Mouse (Mus musculus): Measurements from ENCODE around the gene Akap8l. TPM values are rescaled to one million over a fixed set of nuclear protein-coding genes. Genes with fewer than 3 reads are reported as not detected.

The Akap8l gene
- polyA plus RNA-seq, 1 experiment = 189 TPM

DNA sequence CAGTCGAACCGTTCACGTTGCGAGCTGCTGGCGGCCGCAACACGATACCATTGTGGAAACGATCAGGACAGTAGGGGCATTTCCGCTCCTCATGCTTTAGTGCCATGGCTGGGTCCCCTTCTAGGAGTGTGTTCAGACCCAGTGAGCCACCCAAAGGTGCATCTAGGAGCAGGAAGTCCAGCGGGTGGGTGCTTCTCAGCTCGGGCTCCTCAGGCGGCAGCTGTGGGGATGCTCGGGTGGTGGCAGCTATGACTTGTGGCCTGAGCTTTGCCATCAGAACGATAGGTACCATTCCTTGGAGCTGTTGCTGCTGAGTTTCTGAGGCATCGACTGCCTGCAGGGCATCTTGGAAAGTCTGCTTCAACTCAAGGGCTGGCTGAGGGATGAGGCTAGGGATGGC lies 26.1 kb upstream of the Akap8l start:
- no peak for TF ChIP-seq CTCF (IDR thresholded peaks at IDR 0.05; ENCODE audit: borderline replicate concordance, extremely low read depth, insufficient read depth, insufficient read length)
- TF ChIP-seq POLR2A (IDR thresholded peaks at IDR 0.05; ENCODE audit: borderline replicate concordance, extremely low read depth, insufficient read depth, insufficient read length, poor library complexity, severe bottlenecking) = no peak
- DNase-seq (ENCODE audit: low read depth) = no peak

DNA sequence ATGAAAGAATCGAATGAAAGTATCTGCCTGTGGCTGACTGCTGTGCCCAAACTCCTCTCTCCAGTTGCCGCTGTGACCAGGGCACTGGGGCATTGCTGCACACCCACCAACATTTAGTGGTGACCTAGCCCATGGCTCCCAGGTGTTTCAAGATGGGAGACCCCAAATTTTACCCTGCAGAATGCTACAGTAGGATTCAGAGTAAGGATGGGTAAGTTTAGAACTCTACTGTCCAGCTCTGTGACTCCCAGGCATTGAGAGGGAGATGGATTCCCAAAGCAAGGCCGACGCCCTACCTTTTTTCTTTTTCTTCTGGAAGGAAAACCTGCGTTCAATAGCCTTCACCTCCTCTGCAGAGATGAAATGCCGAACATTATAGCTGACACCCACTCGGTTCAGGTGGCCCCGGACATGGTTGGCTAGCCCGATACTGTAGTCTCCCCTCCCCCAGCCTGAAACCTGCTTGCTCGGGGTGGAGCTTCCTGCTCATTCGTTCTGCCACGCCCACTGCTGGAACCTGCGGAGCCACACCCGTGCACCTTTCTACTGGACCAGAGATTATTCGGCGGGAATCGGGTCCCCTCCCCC lies 18.7 kb upstream of the Akap8l start:
- TF ChIP-seq CTCF (IDR thresholded peaks at IDR 0.05; ENCODE audit: borderline replicate concordance, extremely low read depth, insufficient read depth, insufficient read length) (no peak), POLR2A (IDR thresholded peaks at IDR 0.05; ENCODE audit: borderline replicate concordance, extremely low read depth, insufficient read depth, insufficient read length, poor library complexity, severe bottlenecking) (no peak)
- no peak for DNase-seq (ENCODE audit: low read depth)

- TF ChIP-seq CTCF (IDR thresholded peaks at IDR 0.05; ENCODE audit: borderline replicate concordance, extremely low read depth, insufficient read depth, insufficient read length) = no peak
- no peak for TF ChIP-seq POLR2A (IDR thresholded peaks at IDR 0.05; ENCODE audit: borderline replicate concordance, extremely low read depth, insufficient read depth, insufficient read length, poor library complexity, severe bottlenecking)
- DNase-seq (ENCODE audit: low read depth) = no peak
Observed at GRCm38 (mm10) chr17:32367706-32368105, 17.3 kb upstream of the Akap8l start.

DNA sequence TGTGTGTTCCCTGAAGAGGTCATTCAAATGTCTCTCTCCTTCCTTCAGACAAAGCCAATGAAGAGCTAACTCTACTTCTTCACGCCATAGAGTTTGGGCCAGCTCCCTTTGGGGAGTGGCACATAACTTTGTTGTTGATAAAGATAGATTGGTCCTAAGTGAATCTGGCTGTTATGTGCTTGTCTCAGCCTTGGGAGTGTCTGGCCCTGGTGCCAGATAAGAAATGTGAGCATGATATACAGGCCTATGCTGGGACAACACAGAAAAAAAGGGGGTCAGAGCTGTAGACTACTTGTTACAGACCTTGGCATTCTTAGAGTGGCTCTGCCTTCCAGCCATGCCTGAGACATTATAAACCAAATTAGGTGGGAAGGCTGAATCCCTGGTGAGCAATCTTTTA lies 14.9 kb upstream of the Akap8l start:
- no peak for TF ChIP-seq CTCF (IDR thresholded peaks at IDR 0.05; ENCODE audit: borderline replicate concordance, extremely low read depth, insufficient read depth, insufficient read length)
- no peak for TF ChIP-seq POLR2A (IDR thresholded peaks at IDR 0.05; ENCODE audit: borderline replicate concordance, extremely low read depth, insufficient read depth, insufficient read length, poor library complexity, severe bottlenecking)

GRCm38 (mm10) chr17:32364850-32365249 lies 14.4 kb upstream of the Akap8l start:
- DNase-seq (ENCODE audit: low read depth) = no peak
- TF ChIP-seq POLR2A (IDR thresholded peaks at IDR 0.05; ENCODE audit: borderline replicate concordance, extremely low read depth, insufficient read depth, insufficient read length, poor library complexity, severe bottlenecking) (no peak), CTCF (IDR thresholded peaks at IDR 0.05; ENCODE audit: borderline replicate concordance, extremely low read depth, insufficient read depth, insufficient read length) (no peak)

More for the DNA sequence above, 14.9 kb upstream of the Akap8l start:
- DNase-seq (ENCODE audit: low read depth) = no peak

GRCm38 (mm10) chr17:32364331-32364730 lies 13.9 kb upstream of the Akap8l start:
- TF ChIP-seq CTCF (IDR thresholded peaks at IDR 0.05; ENCODE audit: borderline replicate concordance, extremely low read depth, insufficient read depth, insufficient read length) (no peak), POLR2A (IDR thresholded peaks at IDR 0.05; ENCODE audit: borderline replicate concordance, extremely low read depth, insufficient read depth, insufficient read length, poor library complexity, severe bottlenecking) (peak; percentile 82)
- DNase-seq (ENCODE audit: low read depth) = peak; percentile 97

DNA sequence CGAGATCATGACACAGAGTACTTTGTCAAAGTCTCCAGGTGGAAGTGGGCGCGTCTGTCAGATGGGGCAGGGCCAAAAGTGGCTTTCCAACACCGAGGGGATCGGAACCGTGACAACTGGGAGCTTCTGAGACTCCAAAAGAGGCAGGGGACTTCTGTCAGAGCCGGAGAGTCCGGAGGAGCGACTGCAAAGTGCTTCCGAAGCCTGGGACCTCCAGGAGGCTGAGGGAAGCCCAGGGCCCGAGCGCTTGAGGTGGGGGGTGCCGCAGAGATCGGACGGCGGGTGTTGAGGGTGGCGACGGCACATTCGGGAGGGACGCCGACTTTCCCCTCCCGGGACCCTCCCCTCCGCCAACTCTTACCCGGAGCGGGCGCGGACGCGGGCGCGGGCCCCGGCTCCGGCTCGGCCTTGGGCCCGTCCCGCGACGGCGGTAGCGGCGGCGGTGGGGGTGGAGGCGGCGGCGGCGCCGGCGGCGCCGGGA lies 13.5 kb upstream of the Akap8l start:
- peak; percentile 26 for DNase-seq (ENCODE audit: low read depth)
- TF ChIP-seq POLR2A (IDR thresholded peaks at IDR 0.05; ENCODE audit: borderline replicate concordance, extremely low read depth, insufficient read depth, insufficient read length, poor library complexity, severe bottlenecking) (no peak), CTCF (IDR thresholded peaks at IDR 0.05; ENCODE audit: borderline replicate concordance, extremely low read depth, insufficient read depth, insufficient read length) (no peak)

DNA sequence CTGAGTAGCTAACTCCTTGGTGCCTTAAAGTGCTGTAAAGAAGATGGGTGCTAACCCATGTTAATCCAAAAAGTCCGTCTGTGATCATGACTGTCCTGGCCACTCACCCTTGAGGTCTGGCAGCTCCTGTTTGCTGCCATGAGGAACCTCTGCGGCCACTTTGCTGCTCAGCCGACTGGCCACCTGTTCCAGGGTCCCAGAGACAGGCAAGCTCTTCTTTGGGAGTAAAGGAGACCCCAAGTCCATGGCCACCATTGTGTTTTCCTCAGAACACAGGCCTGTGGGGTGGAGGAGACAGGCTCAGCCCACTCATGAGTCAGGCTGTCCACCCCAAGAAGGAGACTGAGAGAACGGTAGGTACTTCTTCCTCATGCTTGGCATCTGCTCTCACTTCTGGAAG lies 12.3 kb upstream of the Akap8l start:
- TF ChIP-seq POLR2A (IDR thresholded peaks at IDR 0.05; ENCODE audit: borderline replicate concordance, extremely low read depth, insufficient read depth, insufficient read length, poor library complexity, severe bottlenecking) (no peak), CTCF (IDR thresholded peaks at IDR 0.05; ENCODE audit: borderline replicate concordance, extremely low read depth, insufficient read depth, insufficient read length) (no peak)
- DNase-seq (ENCODE audit: low read depth) = no peak

DNA sequence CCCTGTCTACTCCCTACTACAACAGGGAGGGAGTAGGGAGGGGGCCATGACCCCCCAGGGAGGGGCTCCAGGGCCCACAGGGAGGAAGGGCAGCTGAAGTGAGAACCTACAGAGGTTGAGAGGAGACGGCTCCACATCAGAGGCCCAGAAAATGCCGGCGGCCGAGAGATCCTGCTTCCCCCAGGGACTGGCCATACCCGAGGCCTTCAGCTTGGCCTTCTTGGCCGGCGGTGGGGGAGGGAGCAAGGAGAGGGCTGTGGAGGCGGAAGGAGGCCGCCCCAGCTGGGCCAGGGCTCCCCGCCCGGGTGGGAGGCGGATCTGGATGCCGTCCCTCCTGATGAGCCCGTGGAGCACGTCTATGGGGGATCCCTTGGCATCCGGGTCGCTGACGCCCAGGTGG lies 9.5 kb upstream of the Akap8l start:
- no peak for TF ChIP-seq CTCF (IDR thresholded peaks at IDR 0.05; ENCODE audit: borderline replicate concordance, extremely low read depth, insufficient read depth, insufficient read length)
- TF ChIP-seq POLR2A (IDR thresholded peaks at IDR 0.05; ENCODE audit: borderline replicate concordance, extremely low read depth, insufficient read depth, insufficient read length, poor library complexity, severe bottlenecking) = no peak

GRCm38 (mm10) chr17:32358943-32359340 lies 8.5 kb upstream of the Akap8l start:
- no peak for TF ChIP-seq CTCF (IDR thresholded peaks at IDR 0.05; ENCODE audit: borderline replicate concordance, extremely low read depth, insufficient read depth, insufficient read length)
- no peak for TF ChIP-seq POLR2A (IDR thresholded peaks at IDR 0.05; ENCODE audit: borderline replicate concordance, extremely low read depth, insufficient read depth, insufficient read length, poor library complexity, severe bottlenecking)

More for the DNA sequence above, 9.5 kb upstream of the Akap8l start:
- no peak for DNase-seq (ENCODE audit: low read depth)

DNA sequence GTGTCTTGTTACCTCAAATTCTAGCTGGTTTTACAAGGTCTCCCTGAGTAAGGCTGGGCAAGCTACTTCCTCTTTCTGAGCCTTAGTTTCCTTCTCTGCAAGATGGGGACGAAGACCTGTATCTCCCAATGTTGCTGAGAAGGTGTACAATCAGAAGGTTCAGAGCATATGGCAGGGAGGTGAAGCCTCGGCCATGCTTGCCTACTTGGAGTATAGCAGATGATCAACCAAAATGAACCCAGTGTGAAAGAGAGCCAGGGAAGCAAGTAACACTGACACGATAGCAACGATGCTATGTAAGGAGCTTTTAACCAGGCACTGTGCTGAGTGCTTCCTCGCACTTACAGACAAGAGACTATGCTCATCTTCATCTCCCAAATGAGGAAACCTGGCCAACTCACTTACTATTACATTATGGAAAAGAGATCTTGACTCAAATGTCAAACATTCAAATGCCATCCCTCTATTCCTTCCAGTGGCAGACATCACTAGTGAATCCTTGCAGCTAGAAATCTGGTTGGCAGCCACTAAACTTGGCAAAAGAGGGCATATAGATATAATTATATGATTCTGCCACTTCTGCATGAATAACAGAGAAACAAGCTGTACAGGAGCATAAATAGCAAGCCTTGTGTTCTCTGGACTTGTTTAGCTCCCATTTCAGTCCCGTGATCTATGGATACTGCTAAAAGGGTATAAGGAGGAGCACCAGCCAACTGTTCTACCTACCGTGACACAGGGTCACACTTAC lies 8.0 kb upstream of the Akap8l start:
- TF ChIP-seq CTCF (IDR thresholded peaks at IDR 0.05; ENCODE audit: borderline replicate concordance, extremely low read depth, insufficient read depth, insufficient read length) (no peak), POLR2A (IDR thresholded peaks at IDR 0.05; ENCODE audit: borderline replicate concordance, extremely low read depth, insufficient read depth, insufficient read length, poor library complexity, severe bottlenecking) (no peak)
- DNase-seq (ENCODE audit: low read depth) = no peak

More at GRCm38 (mm10) chr17:32358943-32359340, 8.5 kb upstream of the Akap8l start:
- no peak for DNase-seq (ENCODE audit: low read depth)
